Mouse (Mus musculus): ENCODE measurements at regions not wholly inside any gene's neighbourhood (a gene's known extent, or its start where the extent isn't known, plus 50 kb on each side); places are given as distances from the start of the nearest gene placed in this dataset.

DNA sequence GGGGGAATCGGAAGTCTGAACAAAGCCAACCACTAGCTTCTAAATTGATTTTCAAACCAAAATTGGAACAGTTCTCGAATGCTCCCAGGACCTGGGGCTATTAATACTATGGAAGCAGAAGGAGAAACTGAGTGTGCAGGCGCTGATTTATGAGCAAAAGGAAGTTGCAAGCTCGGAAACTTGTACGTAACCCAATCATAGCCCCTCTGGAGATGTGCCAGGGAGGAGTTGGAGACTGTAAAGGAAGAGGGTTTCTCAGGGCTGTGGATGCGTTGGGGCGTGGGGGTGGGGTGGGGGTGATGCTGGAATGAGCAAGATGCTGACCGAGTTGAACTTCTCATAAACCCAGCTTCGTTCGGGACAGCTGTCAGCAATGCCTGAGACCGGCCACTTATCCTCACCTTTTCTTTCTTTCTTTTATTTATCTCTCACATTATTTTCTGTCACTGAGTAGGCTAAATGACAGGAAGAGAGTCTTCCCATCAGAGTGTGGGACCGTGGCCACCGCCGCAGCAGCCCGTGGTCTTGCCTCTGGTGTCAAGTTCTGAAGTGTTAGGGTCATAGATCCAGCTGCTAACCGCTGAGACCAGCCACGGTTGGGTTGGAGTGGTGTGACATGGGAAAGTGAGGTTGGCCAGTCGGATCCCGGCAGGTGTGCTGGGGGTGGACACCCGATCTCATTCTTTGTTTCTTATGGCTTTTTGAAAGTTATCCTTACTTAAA, 54.2 kb upstream of the Gm3045 start:
- Histone ChIP-seq H3K36me3 (ENCODE audit: control insufficient read depth, insufficient read depth, low read length) (no peaks in the 10 kb centered on the region), H3K27ac (ENCODE audit: control insufficient read depth, insufficient read depth, low read depth, low read length) (no peak overlapping the region), H3K27me3 (ENCODE audit: control insufficient read depth, insufficient read depth, low read length) (no peaks in the 10 kb centered on the region), H3K4me3 (ENCODE audit: control insufficient read depth, low read depth, low read length) (no peak overlapping the region), H3K4me1 (ENCODE audit: control insufficient read depth, insufficient read depth, low read length) (no peaks in the 10 kb centered on the region)
- TF ChIP-seq POLR2A (IDR thresholded peaks at IDR 0.05; ENCODE audit: control insufficient read depth, low read depth, low read length) (no peak), CTCF (IDR thresholded peaks at IDR 0.05; ENCODE audit: control insufficient read depth, insufficient read depth, insufficient replicate concordance, low read depth, low read length) (no peak)

DNA sequence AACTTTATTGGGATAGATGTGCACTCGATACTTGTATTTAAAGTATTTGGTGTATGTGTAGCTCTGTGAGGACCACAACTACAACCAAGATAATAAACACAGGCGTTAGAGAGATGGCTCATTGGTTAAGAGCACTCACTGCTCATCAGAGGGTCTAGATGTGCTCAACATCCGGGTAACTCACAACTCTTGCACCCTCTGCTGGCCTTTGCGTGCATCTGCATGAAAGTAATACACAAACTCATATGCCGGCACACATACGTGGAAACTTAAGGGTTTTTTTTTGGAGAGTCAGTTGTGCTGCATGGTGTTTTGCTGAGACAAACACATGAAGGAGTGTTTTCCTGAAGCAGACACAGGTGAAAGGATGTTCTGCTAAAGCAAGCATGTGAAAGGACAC, 53.7 kb upstream of the Gm3045 start:
- TF ChIP-seq CTCF (IDR thresholded peaks at IDR 0.05; ENCODE audit: control insufficient read depth, insufficient read depth, insufficient replicate concordance, low read depth, low read length) (peak; percentile 30; the same call in 1 of the 2 replicates), POLR2A (IDR thresholded peaks at IDR 0.05; ENCODE audit: control insufficient read depth, low read depth, low read length) (no peak)
- Histone ChIP-seq H3K36me3 (ENCODE audit: control insufficient read depth, insufficient read depth, low read length) (no peaks in the 10 kb centered on the region), H3K27me3 (ENCODE audit: control insufficient read depth, insufficient read depth, low read length) (no peaks in the 10 kb centered on the region), H3K4me3 (ENCODE audit: control insufficient read depth, low read depth, low read length) (no peak overlapping the region), H3K27ac (ENCODE audit: control insufficient read depth, insufficient read depth, low read depth, low read length) (no peak overlapping the region), H3K4me1 (ENCODE audit: control insufficient read depth, insufficient read depth, low read length) (no peaks in the 10 kb centered on the region)
